Mouse (Mus musculus) midbrain, embryonic 13.5 days (tissue): Measurements from ENCODE around the gene Ttc25. TPM values are rescaled to one million over a fixed set of nuclear protein-coding genes. Genes with fewer than 3 reads are reported as not detected.
"Not testable (repeated sequence)": the region's sequence is repeated elsewhere in the genome, so short reads cannot be mapped to it uniquely, and the experiment has no call there.

Experiments used
- ATAC-seq: fragments of 200-750 bp; cut with Nextera tagmentation; 2 replicates; pipeline ENCODE4 v1.8.0; 2017; ENCODE audit warnings: mild to moderate bottlenecking, moderate TSS enrichment, moderate library complexity
- H3K27ac ChIP-seq: fragments of 300-500 bp; sonication (generic); 2 replicates; pipeline ENCODE4 v1.5.1; 2015; ENCODE audit warnings: inconsistent platforms, mild to moderate bottlenecking, moderate library complexity
- H3K27me3 ChIP-seq: fragments of 300-500 bp; sonication (generic); 2 replicates; pipeline ENCODE4 v1.6.1; 2015; ENCODE audit warnings: mild to moderate bottlenecking, inconsistent platforms
- H3K36me3 ChIP-seq: fragments of 300-500 bp; sonication (generic); 2 replicates; pipeline ENCODE4 v1.6.1; 2015; ENCODE audit warnings: mild to moderate bottlenecking, inconsistent platforms
- H3K4me1 ChIP-seq: fragments of 300-500 bp; sonication (generic); replicated peaks from 2 replicates; pipeline ENCODE4 v1.6.1; 2015; ENCODE audit warnings: inconsistent platforms
- H3K4me2 ChIP-seq: fragments of 300-500 bp; sonication (generic); replicated peaks from 2 replicates; pipeline ENCODE4 v1.6.1; 2015; ENCODE audit warnings: moderate library complexity, mild to moderate bottlenecking, inconsistent platforms
- H3K4me3 ChIP-seq: fragments of 300-500 bp; sonication (generic); replicated peaks from 2 replicates; pipeline ENCODE4 v1.5.1; 2015; ENCODE audit warnings: mild to moderate bottlenecking, inconsistent platforms
- H3K9ac ChIP-seq: fragments of 300-500 bp; sonication (generic); replicated peaks from 2 replicates; pipeline ENCODE4 v1.6.1; 2015; ENCODE audit warnings: mild to moderate bottlenecking, inconsistent platforms
- H3K9me3 ChIP-seq: fragments of 300-500 bp; sonication (generic); 2 replicates; pipeline ENCODE4 v1.6.1; 2016; ENCODE audit warnings: mild to moderate bottlenecking, inconsistent platforms
- WGBS: fragments of 180-500 bp; shearing (Covaris S2); methylation state at CpG from one replicate; pipeline ENCODE4 v1.1.7; 2015; 5-methylcytosine and 5-hydroxymethylcytosine counted together
- polyA plus RNA-seq: library from polyadenylated mRNA; unstranded; fragments of >200 nt; fragmentation: Nextera tagmentation; extraction: Ambion mirVana; gene quantifications from 2 replicates; pipeline ENCODE4 v1.2.1, GENCODE M21; 2015

Ttc25 gene
- polyA plus RNA-seq, 1 experiment from 2014 or later: 3.0 TPM

DNA sequence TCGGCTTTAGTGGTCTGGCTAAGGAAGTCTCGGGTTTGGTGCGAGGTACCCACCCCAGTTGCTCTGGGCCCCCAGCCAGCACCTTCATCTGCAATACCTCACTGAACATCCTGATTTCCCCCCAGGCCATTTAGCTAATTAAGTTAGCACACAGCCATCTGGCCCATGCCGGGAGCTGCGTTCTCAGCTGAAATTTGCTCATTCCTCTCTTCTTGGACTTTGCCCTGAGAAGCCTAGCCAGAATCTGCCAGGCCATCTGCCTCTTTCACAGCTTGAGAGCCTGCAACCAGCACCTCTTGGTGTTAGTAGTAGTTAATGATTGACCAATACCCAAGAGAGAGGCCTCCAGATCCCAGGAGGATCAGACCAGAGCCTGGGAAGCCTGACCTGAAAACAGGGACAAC, 27.2 kb upstream of the Ttc25 start:
- no peak for ATAC-seq
- peaks cover 99% of the 10 kb centered on the region for H3K36me3 ChIP-seq
- no peaks in the 10 kb centered on the region for H3K27me3 ChIP-seq
- H3K27ac ChIP-seq: no peak overlapping the region
- no peak overlapping the region for H3K9ac ChIP-seq
- no peaks in the 10 kb centered on the region for H3K9me3 ChIP-seq
- H3K4me1 ChIP-seq: no peaks in the 10 kb centered on the region
- WGBS: 73% methylated on average over 5 of the region's 5 CpGs
- no peak overlapping the region for H3K4me3 ChIP-seq
- no peak overlapping the region for H3K4me2 ChIP-seq

DNA sequence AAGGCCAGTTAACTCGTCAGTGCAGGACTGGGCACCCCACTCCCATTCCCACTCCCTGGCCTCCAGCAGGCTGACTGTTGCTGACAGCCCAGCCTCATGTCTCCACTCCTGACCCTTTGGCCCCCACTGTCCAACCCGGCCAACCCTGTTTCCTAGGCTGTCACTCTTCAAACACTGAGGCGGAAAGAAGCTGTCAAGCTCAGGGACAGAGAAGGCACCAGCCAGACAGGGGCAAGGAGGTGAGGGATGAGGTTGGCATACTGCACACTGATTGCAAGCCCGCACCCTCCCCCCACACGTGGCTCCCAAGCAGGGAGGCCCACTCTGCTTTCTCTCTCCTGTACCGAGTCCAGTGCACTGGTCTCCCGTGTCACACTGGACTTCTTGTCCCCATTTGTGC, 26.2 kb upstream of the Ttc25 start:
- peaks cover 3% of the 10 kb centered on the region for H3K4me1 ChIP-seq
- no peak overlapping the region for H3K4me3 ChIP-seq
- WGBS: 85% methylated on average over 7 of the region's 7 CpGs
- no peak for ATAC-seq
- peaks cover 98% of the 10 kb centered on the region for H3K36me3 ChIP-seq
- no peak overlapping the region for H3K9ac ChIP-seq
- no peak overlapping the region for H3K4me2 ChIP-seq
- H3K27me3 ChIP-seq: no peaks in the 10 kb centered on the region
- H3K9me3 ChIP-seq: no peaks in the 10 kb centered on the region
- H3K27ac ChIP-seq: no peak overlapping the region

DNA sequence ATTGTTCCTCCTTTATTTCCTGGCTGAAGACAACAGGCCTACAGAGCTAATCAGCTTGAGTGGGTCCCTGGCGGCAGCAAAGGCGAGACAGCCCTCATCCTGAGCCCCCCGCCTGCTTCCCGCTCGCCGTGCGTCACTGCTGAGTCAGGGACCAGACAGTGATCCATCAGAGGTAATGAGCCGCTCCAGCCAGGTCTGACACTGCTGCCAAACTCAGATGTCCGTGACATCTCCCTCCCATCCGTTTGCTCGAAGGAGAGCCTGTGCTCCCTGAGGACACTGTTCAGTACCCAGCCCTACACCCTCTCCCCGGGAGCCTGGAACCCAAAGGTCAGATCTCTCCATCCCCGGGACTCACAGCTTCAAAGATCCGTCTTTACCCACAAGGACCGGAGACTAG, 24.6 kb upstream of the Ttc25 start:
- no peak for ATAC-seq
- Histone ChIP-seq H3K4me2 (no peak overlapping the region), H3K36me3 (peaks cover 86% of the 10 kb centered on the region), H3K4me1 (peaks cover 20% of the 10 kb centered on the region), H3K27me3 (no peaks in the 10 kb centered on the region), H3K9ac (no peak overlapping the region), H3K27ac (no peak overlapping the region), H3K9me3 (no peaks in the 10 kb centered on the region), H3K4me3 (no peak overlapping the region)
- WGBS: 83% methylated on average over 15 of the region's 15 CpGs

GRCm38 (mm10) chr11:100524358-100524757, 21.0 kb upstream of the Ttc25 start:
- peaks cover 38% of the 10 kb centered on the region for H3K4me1 ChIP-seq
- H3K36me3 ChIP-seq: peaks cover 51% of the 10 kb centered on the region
- 81% methylated on average over 5 of the region's 5 CpGs for WGBS
- peak overlapping the region; percentile 94 for H3K4me3 ChIP-seq
- ATAC-seq: no peak
- H3K9ac ChIP-seq: peak overlapping the region; percentile 90
- H3K27ac ChIP-seq: no peak overlapping the region
- peak overlapping the region; percentile 89 for H3K4me2 ChIP-seq
- no peaks in the 10 kb centered on the region for H3K9me3 ChIP-seq
- no peaks in the 10 kb centered on the region for H3K27me3 ChIP-seq

- 54% methylated on average over 11 of the region's 11 CpGs for WGBS
- H3K27ac ChIP-seq: no peak overlapping the region
- H3K9ac ChIP-seq: peak overlapping the region; percentile 90
- peaks cover 38% of the 10 kb centered on the region for H3K4me1 ChIP-seq
- ATAC-seq: no peak
- H3K9me3 ChIP-seq: no peaks in the 10 kb centered on the region
- peak overlapping the region; percentile 89 for H3K4me2 ChIP-seq
- H3K36me3 ChIP-seq: peaks cover 44% of the 10 kb centered on the region
- H3K4me3 ChIP-seq: peak overlapping the region; percentile 94
- H3K27me3 ChIP-seq: no peaks in the 10 kb centered on the region
These were observed 20.3 kb upstream of the Ttc25 start for GRCm38 (mm10) chr11:100524987-100525630.

DNA sequence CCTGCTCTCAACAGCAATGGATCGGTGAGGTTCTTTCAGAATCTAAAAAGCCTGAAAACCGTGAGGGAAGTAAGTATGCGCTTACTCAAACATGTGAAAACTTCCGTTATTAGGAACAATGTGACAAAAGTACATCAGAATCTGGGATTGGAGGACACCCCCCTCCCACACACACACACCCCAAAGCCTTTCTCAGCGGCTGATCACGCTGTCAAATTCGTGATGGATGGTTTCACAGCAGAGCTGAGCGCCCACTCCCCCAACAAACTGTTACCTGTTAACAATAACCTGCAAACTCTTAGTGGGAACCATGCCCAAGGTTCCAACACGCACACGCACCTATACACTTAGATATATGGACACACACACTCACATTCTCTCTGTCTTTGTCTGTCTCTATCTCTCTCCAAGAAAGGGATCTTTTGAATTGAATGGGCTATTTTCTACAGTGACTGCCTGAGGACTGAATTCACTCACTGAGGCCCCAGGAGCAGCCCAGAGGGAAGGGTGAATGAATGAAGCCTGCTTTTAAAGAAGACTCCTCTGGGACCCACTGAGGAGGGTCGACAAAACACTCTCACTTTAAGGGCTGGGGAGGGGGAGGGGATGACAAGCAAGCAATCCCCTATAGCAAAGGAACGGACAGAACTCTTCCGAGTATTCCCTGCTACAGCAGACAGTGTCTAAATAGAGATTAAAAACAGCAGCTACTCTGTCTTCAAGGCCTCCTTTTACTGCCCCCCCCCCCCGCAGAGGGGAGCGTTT, 19.2 kb upstream of the Ttc25 start:
- ATAC-seq: no peak
- Histone ChIP-seq H3K4me1 (peaks cover 38% of the 10 kb centered on the region), H3K9ac (peak overlapping the region; percentile 90), H3K4me2 (peak overlapping the region; percentile 89), H3K4me3 (peak overlapping the region; percentile 94), H3K27ac (no peak overlapping the region), H3K9me3 (no peaks in the 10 kb centered on the region), H3K36me3 (peaks cover 33% of the 10 kb centered on the region), H3K27me3 (no peaks in the 10 kb centered on the region)
- WGBS: 6% methylated on average over 15 of the region's 15 CpGs

DNA sequence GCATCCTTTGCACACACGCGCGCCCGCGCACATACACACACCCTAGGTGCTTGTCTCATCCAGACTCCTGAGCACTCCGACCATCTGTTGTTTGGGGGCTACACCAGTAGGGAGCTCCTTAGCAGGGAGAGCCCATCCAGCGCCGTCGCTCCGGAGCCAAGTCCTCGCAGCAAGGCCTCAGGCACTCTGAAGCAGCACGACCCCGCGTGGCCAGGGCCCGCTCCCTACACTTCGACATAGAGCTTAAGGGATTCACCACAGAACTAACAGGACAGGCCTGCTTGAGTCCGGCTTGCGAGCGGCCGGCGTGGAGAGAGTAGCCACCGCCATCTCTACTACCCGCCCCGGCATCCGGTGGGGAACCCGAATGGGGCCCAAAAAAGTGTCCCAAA, 18.3 kb upstream of the Ttc25 start:
- Histone ChIP-seq H3K4me3 (peak overlapping the region; percentile 94), H3K4me1 (peaks cover 38% of the 10 kb centered on the region), H3K36me3 (peaks cover 24% of the 10 kb centered on the region), H3K4me2 (peak overlapping the region; percentile 89), H3K27me3 (no peaks in the 10 kb centered on the region), H3K9me3 (no peaks in the 10 kb centered on the region), H3K27ac (peak overlapping the region; percentile 92), H3K9ac (peak overlapping the region; percentile 90)
- under 1% methylated on average over 26 of the region's 26 CpGs for WGBS
- peak; percentile 43 for ATAC-seq

- peak; percentile 98 for ATAC-seq
- peak within 1 kb of the TSS; percentile 92 for H3K27ac ChIP-seq
- peak within 1 kb of the TSS; percentile 90 for H3K9ac ChIP-seq
- no peaks in the 10 kb centered on the region for H3K27me3 ChIP-seq
- no peaks in the 10 kb centered on the region for H3K9me3 ChIP-seq
- peaks cover 38% of the 10 kb centered on the region for H3K4me1 ChIP-seq
- under 1% methylated on average over 52 of the region's 54 CpGs for WGBS
- peak within 1 kb of the TSS; percentile 89 for H3K4me2 ChIP-seq
- peaks cover 18% of the 10 kb centered on the region for H3K36me3 ChIP-seq
- H3K4me3 ChIP-seq: peak within 1 kb of the TSS; percentile 94
These were observed 17.7 kb upstream of the Ttc25 start, which contains the start of gene Acly for GRCm38 (mm10) chr11:100527458-100528374. Gene Acly, minus strand, starts transcription at chr11:100528000.

DNA sequence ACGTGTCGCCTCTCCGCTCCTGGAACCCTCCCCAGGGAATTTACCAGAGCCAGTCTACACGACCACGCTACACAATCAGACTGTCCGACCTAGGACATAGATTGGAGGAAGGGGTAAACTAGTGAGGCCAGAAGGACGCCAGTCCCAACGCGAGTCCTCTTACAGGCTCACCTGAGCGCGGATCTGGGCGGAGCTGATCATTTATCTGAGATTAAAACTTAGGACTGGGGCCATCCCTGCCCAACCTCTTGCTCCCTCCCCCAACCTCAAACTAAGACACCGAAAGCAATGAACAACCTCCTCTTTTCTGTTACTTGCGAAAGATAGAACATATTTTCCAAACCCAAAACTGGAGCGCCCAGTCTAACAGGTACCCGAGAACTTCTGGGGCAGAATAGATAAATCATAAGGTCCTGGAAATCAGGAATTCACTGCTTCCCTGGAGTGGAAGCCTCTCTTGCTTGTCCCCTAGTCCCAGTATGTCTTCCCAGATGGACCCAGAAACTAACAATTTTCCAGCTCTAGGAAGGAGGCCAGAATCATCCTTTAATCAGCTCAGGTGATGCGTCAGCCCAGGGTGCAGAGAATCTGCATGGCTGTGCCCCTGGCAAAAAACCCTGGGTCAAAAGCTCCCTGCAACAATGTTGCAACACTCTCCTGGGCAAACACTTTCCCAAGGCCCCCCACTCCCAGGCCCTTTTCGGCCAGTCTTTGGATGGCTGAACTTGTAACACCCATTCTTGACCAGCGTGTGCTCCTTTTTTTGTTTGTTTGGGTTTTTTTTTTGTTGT, 16.8 kb upstream of the Ttc25 start:
- H3K4me3 ChIP-seq: peak overlapping the region; percentile 94
- peak overlapping the region; percentile 89 for H3K4me2 ChIP-seq
- H3K9me3 ChIP-seq: no peaks in the 10 kb centered on the region
- no peak for ATAC-seq
- H3K27me3 ChIP-seq: no peaks in the 10 kb centered on the region
- H3K9ac ChIP-seq: peak overlapping the region; percentile 69
- H3K36me3 ChIP-seq: peaks cover 9% of the 10 kb centered on the region
- H3K4me1 ChIP-seq: peaks cover 38% of the 10 kb centered on the region
- WGBS: 21% methylated on average over 19 of the region's 19 CpGs
- peak overlapping the region; percentile 92 for H3K27ac ChIP-seq

DNA sequence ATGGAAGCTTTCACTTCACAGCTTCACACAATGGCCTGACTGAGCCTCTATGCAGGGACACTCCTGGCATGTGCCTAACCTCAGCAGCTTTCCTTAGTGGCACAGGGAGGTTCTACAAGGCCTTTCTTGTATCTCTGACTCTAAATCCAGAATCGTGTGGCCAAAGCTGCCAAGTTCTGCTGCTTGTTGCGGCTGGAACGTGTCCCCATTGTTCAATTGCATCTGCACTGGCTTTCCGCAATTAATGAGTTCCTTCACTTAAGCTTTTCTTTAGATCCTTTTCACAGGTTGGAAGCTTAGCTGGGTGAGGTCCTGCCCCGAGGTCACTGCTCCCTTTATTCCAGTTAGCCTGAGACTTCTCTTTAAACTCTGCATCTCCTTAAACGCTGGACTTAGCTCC, 11.5 kb upstream of the Ttc25 start:
- no peak overlapping the region for H3K4me3 ChIP-seq
- H3K36me3 ChIP-seq: no peaks in the 10 kb centered on the region
- 17% methylated on average over 6 of the region's 6 CpGs for WGBS
- ATAC-seq: no peak
- no peak overlapping the region for H3K4me2 ChIP-seq
- H3K4me1 ChIP-seq: no peaks in the 10 kb centered on the region
- no peaks in the 10 kb centered on the region for H3K9me3 ChIP-seq
- no peaks in the 10 kb centered on the region for H3K27me3 ChIP-seq
- no peak overlapping the region for H3K9ac ChIP-seq
- no peak overlapping the region for H3K27ac ChIP-seq

GRCm38 (mm10) chr11:100534411-100534810, 11.0 kb upstream of the Ttc25 start:
- not testable (repeated sequence) for ATAC-seq, H3K36me3 ChIP-seq, H3K9me3 ChIP-seq, H3K4me2 ChIP-seq, H3K4me1 ChIP-seq, H3K4me3 ChIP-seq, H3K9ac ChIP-seq, H3K27me3 ChIP-seq, H3K27ac ChIP-seq
- 56% methylated on average over 2 of the region's 2 CpGs for WGBS
